Mouse (Mus musculus): ENCODE measurements around the gene Eno3.

DNA sequence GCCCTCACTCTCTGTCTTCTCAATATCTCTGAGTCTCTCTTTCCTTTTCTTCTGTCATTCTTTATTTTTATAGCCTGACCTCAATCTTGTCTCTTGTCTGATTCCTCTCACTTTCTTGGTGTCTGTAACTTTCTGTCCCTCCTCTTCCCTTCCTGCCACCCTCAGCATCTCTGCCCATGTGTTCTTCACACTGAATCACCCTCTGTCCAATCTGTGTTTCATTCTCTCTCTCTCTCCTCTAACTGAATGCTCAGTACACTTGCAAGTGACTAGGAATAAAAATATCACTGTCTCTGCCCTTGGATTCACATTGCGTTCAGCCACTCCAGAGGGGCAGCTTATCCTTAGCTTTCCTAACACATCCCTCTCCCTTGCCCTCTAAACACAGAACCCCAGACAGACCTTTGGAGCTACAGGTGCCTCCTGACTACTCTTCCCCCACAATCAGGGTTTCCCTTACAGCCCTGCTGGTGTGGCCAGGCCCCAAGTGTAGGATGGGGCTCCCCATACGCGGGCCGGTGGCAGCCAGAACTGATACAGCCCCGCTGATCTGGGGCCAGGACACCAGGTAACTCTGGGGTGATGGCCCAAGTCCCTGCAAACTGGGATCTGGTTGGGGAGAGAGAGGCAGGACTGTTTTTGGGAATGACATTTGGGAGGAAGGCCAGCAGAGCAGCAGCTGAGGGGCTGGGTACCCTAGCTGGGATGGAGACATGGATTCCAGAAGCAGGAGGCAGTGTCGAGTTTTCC, 45.2 kb downstream of the Eno3 start:
- TF ChIP-seq CTCF (IDR thresholded peaks at IDR 0.05; ENCODE audit: extremely low read depth, insufficient read depth, insufficient read length, insufficient replicate concordance) (no peak), POLR2A (IDR thresholded peaks at IDR 0.05; ENCODE audit: low read depth, low read length) (no peak)

All from spleen, adult 2 months (tissue).